Mouse (Mus musculus): ENCODE data around the gene Chrdl2.

DNA sequence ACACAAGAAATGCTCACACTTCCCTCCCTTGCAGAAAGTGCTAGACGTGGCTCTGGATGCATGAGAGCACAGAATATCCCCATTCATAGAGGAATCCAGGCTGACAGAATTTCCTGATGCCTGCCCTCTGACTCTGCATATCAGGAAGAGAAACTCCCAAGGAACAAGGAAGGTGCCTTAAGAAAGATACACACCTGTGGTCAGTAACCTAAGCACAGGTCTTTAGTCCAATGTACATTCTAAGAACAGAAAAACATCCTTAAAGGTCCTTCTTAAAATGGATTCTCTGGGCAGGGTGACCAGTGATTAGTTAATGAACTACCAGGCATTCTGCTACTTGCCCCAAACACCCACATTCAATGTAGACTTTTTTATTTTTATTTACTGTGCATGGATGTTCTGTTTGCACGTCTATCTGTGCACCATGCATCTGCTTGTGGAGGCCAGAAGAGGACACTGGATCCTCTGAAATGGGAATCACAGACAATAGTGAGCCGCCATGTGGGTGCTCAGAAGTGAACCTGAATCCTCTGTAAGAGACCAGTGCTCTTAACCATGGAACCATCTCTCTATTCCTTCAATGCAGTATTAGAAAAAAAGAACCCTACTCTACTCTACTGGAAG lies 42.6 kb upstream of the Chrdl2 start:
- TF ChIP-seq CTCF (conservative IDR thresholded peaks at IDR 0.05; ENCODE audit: low read length) (no peak), NANOG (IDR thresholded peaks at IDR 0.05; ENCODE audit: borderline replicate concordance, low read length) (no peak), POU5F1 (IDR thresholded peaks at IDR 0.05; ENCODE audit: borderline replicate concordance, low read length) (no peak)
